Mouse (Mus musculus) Patski (cell line): ENCODE results near the gene Wwox. TPM values are rescaled to one million over a fixed set of nuclear protein-coding genes. Genes with fewer than 3 reads are reported as not detected.

Source experiments
- ATAC-seq: fragments of 100-300 bp; one replicate; pipeline ENCODE4 v1.8.0; 2021
- CTCF ChIA-PET: fragments of 350-600 bp; sonication (Branson Sonifier 250); formaldehyde crosslinking; loops from one replicate; lab custom pipeline; 2022; ENCODE audit warnings: inconsistent platforms; lab: Charles Lee
- POLR2A ChIA-PET: fragments of 350-600 bp; sonication (Branson Sonifier 250); formaldehyde crosslinking; loops from one replicate; lab custom pipeline; 2022; ENCODE audit warnings: antibody characterized with exemption, inconsistent platforms; lab: Charles Lee
- DNase-seq: peaks from one replicate; pipeline ENCODE4 v3.0.0-alpha.2; 2011; ENCODE audit warnings: low read depth, low spot score
- H3K27me3 ChIP-seq: fragments of 371-371 bp; one replicate; pipeline ENCODE4 v1.5.1; 2021
- CTCF ChIP-seq: fragments of 100-300 bp; IDR thresholded peaks from one replicate; pipeline ENCODE4 v1.5.1; 2021
- in situ Hi-C: fragments of 300-500 bp; cut with MboI; formaldehyde crosslinking; loops from 3 replicates; pipeline ENCODE4 v1.11.1; 2018; ENCODE audit warnings: low pct_unique_long_range_greater_than_20kb, mixed read lengths
- polyA plus RNA-seq: library from polyadenylated mRNA; unstranded; gene quantifications from one replicate; pipeline ENCODE4 v1.2.3, GENCODE M21; 2021

Wwox gene
- 21.9 TPM for polyA plus RNA-seq

DNA sequence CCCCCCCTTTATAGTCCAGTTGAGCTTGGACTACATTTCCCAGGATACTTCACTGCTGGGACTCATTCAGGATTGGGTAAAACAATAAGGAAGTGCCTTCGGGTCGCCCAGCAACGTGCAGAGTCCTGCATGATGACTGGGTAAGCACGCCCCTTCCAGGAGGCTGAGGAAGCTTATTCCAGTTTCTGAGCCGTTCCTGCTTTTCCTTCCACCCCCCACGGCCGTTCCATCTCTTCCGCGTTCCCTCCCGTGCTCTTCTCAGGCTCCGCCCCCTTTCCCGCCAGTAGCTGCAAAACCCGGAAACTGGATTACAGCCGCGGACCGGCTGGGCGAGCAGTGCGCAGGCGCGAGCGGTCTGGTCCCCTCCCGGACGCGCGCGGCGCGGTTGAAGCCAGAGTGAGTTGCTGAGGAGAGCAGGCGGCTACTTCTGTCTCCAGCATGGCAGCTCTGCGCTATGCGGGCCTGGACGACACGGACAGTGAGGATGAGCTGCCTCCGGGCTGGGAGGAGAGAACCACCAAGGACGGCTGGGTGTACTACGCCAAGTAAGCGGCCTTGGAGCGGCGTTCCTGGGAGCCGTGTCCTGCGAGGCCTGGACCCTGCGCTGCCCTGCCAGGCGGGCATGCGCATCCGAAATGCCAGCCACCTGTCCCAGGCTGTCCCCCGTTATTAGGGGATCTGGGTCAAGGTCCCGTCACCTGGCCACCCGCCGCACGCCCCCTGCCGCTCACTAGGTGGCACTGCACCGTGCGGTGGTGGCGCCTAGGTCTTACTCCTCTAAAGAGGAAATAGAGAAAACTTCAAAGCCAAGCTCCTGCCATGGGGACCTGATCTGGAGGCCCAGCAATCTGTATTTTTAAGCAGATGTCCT, at the start of gene Wwox:
TSS of gene Wwox (plus strand) at position 322 of the 871 bp plus-strand sequence.
- TF ChIP-seq CTCF, result peak; percentile 99
- ChIA-PET CTCF (interaction anchor here (0.7 to 4.4 kb wide), 5 partner anchors 12 to 368 kb away, joined by 3 to 30 read pairs (median 5); no protein-coding TSS in a partner anchor), POLR2A (interaction anchor here (0.5 kb wide), 1 partner anchor 306 kb away, joined by 3 read pairs; no protein-coding TSS in a partner anchor)
- H3K27me3 ChIP-seq, result no peaks in the 10 kb centered on the region
- DNase-seq (peak; percentile 97), ATAC-seq (peak; percentile 97)
- in situ Hi-C loops, result loop anchor here (5.0 kb wide), 2 partner anchors 362 to 777 kb away; no protein-coding TSS in a partner anchor

DNA sequence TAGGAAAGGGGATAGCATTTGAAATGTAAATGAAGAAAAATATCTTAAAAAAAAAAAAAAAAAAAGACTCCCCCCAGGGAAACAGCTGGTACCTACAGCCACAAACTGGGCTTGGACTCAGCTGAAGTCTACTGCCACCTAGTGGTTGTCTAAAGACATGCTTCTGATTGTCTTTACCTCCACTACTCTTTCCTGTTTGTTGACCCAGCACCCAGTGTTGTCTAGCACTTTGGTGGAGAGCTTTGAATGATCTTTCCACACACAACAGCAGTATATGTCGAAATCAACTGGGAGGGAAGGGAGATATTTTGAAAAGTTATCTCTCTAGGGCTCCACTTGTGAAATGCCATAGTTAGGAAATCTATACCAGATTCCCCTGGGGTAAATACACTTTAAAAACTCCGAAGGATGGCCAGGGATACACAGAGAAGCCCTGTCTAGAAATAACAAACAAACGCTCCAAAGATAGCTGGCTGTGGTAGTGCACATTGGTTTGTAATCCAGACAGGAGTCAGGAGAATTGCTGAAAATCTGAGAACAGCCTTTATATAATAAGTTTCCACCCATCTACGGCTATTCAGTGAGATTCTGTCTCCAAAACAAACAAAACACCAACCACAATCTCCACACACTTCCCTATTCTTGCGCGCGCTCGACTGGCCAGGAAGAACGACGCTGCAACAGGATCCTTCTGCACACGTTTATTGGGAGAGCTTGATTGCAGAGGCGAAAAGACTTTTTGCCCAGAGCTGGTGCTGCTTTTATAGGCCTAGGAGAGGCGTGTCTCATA, 48.8 kb upstream of the Wwox start:
- no peak for DNase-seq
- POLR2A ChIA-PET, result no interaction called here
- in situ Hi-C loops, result no loop called here

DNA sequence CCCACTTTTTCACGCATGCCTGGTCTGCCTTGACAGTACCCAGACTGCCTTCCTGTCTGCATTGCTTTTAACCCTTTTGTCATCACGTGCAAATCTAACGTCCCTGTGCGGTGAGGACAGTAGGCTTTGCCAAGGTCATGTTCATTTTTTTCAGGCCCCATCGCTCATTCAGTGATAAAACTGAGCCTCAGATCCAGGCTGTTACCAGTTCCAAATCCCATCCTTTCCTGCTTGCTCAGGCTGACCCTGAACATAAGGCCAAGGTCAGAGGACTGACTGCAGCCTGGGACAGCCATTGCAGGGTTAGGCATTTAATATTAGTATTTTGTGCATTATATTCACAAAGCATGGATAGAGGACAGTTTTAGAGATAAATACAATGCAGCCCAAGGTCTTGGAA, 41.1 kb upstream of the Wwox start:
- in situ Hi-C loops, result no loop called here
- ATAC-seq, result no peak
- H3K27me3 ChIP-seq, result peaks cover 13% of the 10 kb centered on the region
- no peak for TF ChIP-seq CTCF
- ChIA-PET CTCF (interaction anchor here (1.1 kb wide), 1 partner anchor 8 kb away, joined by 3 read pairs; no protein-coding TSS in a partner anchor), POLR2A (no interaction called here)
- no peak for DNase-seq

More for the DNA sequence above, 48.8 kb upstream of the Wwox start:
- TF ChIP-seq CTCF, result peak; percentile 59
- no peaks in the 10 kb centered on the region for H3K27me3 ChIP-seq
- no peak for ATAC-seq
- CTCF ChIA-PET, result interaction anchor here (1.0 to 1.3 kb wide), 5 partner anchors 8 to 51 kb away, joined by 3 to 4 read pairs (median 3); no protein-coding TSS in a partner anchor

DNA sequence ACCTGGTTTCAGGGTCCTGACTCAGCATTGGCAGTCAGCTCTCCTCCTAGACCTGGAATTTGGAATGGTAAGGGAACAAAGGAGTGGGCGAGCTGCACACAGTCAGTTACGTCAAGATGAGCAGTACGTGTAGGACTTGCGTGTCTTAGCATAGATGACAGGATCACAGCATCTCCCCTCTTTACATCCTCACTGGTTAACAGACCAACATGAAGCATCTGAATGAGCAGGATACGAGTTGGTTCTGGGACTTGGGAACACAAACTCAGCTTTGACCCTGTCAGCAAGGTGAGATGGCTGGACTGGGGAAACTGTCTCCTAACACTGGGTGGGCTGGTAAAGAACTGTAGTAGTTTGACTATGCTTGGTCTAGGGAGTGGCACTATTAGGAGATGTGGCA, 40.2 kb upstream of the Wwox start:
- ChIA-PET POLR2A (no interaction called here), CTCF (interaction anchor here (1.1 kb wide), 1 partner anchor 9 kb away, joined by 3 read pairs; no protein-coding TSS in a partner anchor)
- peaks cover 18% of the 10 kb centered on the region for H3K27me3 ChIP-seq
- in situ Hi-C loops, result no loop called here
- no peak for TF ChIP-seq CTCF
- ATAC-seq, result no peak
- no peak for DNase-seq

DNA sequence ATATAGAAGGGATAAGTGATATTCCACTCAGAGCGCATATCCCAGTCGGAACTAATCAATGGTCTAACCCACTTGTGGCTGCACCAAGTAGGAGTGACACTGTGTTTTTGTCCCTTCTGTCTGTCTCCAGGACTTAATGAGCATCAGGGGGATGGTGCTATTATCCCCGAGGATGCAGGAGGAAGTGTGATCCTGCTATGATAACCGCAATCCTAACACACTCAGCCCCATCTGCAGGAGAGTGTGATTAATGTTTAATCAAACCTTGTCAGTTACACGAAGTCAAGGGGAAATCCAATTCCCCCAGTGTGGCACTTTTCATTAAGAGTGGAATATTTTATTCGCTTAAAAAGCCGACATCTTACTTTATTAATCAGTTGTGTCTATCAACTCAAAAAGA, 37.8 kb upstream of the Wwox start:
- in situ Hi-C loops, result no loop called here
- ATAC-seq (no peak), DNase-seq (no peak)
- POLR2A ChIA-PET, result no interaction called here
- CTCF ChIA-PET, result interaction anchor here (1.5 kb wide), 1 partner anchor 11 kb away, joined by 4 read pairs; no protein-coding TSS in a partner anchor
- peaks cover 25% of the 10 kb centered on the region for H3K27me3 ChIP-seq
- TF ChIP-seq CTCF, result no peak

DNA sequence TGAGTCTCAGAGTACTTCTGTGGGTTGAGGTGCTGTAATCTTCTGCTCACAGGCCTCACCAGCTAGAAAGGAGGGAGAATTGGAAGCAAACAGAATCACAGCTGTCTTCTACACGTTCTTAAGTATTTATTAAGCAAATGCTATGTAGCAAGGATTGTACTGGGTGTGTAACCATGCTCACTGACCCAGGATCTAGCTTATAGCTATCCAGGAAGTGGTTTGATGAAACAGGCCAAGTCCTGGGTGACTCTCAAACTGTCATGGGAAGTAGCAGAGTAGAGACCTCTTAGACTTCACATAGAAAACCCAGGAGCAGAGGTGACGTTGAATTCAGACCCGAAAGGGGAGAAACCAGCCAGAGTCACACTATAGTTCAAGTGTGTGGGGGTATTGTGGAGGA, 28.0 kb upstream of the Wwox start:
- in situ Hi-C loops, result no loop called here
- POLR2A ChIA-PET, result no interaction called here
- ATAC-seq (no peak), DNase-seq (no peak)
- TF ChIP-seq CTCF, result no peak
- CTCF ChIA-PET, result no interaction called here
- H3K27me3 ChIP-seq, result peaks cover 29% of the 10 kb centered on the region

DNA sequence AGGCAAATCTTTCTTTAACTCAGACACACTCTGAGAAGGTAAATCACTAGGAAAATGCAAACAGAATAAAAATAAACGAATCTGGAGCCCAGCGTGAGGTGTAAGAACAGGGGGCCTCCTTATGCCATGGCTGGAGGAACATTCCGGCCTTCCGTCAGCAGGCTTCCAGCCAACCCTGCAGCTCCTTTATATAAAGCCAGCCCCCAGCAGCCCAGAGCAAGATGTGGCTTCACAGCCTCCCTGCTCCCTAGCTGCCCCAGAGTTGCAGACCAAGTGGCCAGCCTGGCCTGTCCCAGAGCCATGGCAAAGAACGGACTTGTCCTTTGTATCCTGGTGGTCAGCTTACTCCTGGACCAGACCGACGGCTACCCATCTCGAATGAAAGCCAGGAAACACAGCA, 21.7 kb upstream of the Wwox start, which contains the start of gene Clec3a:
TSS of gene Clec3a (plus strand) at position 301 of the 400 bp plus-strand sequence.
- no peak for DNase-seq
- ChIA-PET POLR2A (no interaction called here), CTCF (no interaction called here)
- in situ Hi-C loops, result no loop called here
- no peak for TF ChIP-seq CTCF
- H3K27me3 ChIP-seq, result peaks cover 54% of the 10 kb centered on the region
- ATAC-seq, result no peak

DNA sequence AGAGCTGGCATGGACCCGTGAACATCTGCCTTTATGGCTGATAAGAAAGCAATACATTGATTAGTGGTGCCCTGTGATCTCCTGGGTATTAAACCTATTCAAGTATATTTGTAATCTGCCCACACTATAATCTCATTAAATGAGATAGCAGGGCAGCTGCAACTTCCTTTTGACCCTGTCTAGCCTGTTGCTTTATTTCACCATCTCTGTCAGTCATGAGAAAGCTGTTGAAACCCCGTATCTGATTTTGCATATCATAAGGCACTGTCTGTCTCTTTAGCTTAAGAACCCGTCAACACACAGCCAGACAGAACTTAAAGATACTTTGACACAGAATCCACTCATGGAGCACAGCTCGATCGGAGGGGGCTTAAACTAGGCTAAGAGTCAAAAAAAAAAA, 21.0 kb upstream of the Wwox start:
- no peak for DNase-seq
- ChIA-PET POLR2A (no interaction called here), CTCF (no interaction called here)
- no peak for ATAC-seq
- in situ Hi-C loops, result no loop called here
- H3K27me3 ChIP-seq, result peaks cover 55% of the 10 kb centered on the region
- no peak for TF ChIP-seq CTCF

DNA sequence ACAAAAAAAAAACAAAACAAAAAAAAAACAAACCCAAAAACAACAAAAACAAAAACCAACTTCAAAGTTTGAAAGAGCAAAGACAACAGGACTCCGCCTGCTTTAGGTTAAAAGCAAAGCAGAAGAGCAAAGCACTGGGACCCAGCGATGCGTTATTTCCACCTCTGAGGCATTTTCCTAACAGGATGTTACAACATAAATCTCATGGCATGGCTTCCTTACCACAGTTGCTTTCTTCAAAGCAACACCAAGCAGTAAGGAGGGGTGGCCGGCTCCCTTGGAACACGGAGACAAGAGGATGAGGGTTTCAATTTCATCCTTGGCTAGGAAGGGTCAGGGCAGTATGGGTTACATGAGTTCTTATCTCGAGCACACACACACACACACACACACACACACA, 20.6 kb upstream of the Wwox start:
- H3K27me3 ChIP-seq, result peaks cover 51% of the 10 kb centered on the region
- ChIA-PET CTCF (no interaction called here), POLR2A (no interaction called here)
- TF ChIP-seq CTCF, result no peak
- in situ Hi-C loops, result no loop called here
- DNase-seq (no peak), ATAC-seq (no peak)

DNA sequence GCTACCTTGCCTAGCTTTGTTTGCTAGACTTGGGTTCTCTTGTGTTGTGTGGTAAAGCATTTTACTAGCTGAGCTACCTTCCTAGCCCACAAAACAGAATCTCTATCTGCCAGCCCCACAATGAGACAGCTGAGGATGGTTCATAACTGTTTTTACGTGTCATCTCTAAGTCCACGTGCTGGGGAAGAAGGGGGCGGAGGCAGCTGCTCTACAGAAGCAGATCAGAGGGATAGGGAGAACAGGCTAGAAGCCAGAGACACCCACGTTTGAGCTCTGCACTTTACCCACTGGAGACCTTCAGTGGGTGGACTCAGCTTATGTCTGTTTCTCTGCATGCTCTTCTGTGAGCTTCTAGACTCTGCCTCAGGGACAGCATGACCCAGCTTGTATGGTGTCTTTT, 17.9 kb upstream of the Wwox start:
- TF ChIP-seq CTCF, result no peak
- in situ Hi-C loops, result no loop called here
- ChIA-PET CTCF (interaction anchor here (2.7 kb wide), 1 partner anchor 17 kb away, joined by 7 read pairs; no protein-coding TSS in a partner anchor), POLR2A (no interaction called here)
- ATAC-seq, result no peak
- no peak for DNase-seq
- peaks cover 50% of the 10 kb centered on the region for H3K27me3 ChIP-seq
